In genomic region chr4:99683941-99684340, GRCm38 (mm10) we compare ENCODE assay signal across 21 mouse cellular contexts. TPM values are rescaled to one million over a fixed set of nuclear protein-coding genes. Genes with fewer than 3 reads are reported as not detected.
DNase-seq lines count a peak whose midpoint lies in the region; TF ChIP-seq lines count a peak whose summit lies in the region.
"Had no signal": no experiment of that assay in that cellular context is flagged by ENCODE, and none has a peak within 500 bp of the region (broad histone marks: within the 10 kb centered on the region; RNA-seq: fewer than 3 reads in every experiment).

No protein-coding gene starts in this region.

- peak; percentile 25 for DNase-seq in gastrocnemius, adult 18-20 months (ENCODE audit: low spot score)
- no peak for DNase-seq in gastrocnemius, postnatal 4 days (ENCODE audit: low spot score in 2 of 2)
- DNase-seq in heart, adult 18-20 months: peak; percentile 64 to 68
- DNase-seq in heart, postnatal 25 days (ENCODE audit: low spot score): no peak
- peak; percentile 53 to 65 for DNase-seq in heart, adult 9 months (ENCODE audit: low spot score in 2 of 2)
- DNase-seq in heart, postnatal 4 days: peak; percentile 43
- no peak for DNase-seq in left cerebral cortex, adult 2 months (ENCODE audit: extremely low spot score in 1 of 2, low spot score in 2 of 2)
- no peak for DNase-seq in thymus, adult 18-20 months
- DNase-seq: adrenal gland, postnatal 10 days; adrenal gland, postnatal 36 days; cerebellum, adult 18-20 months; cerebellum, adult 9-10 months; cerebellum, postnatal 14 days; gastrocnemius, postnatal 14 days; kidney, adult 11 months; kidney, adult 8-10 months had no signal

- H3K4me3 ChIP-seq in left cerebral cortex, adult 2 months: no peak overlapping the region
- H3K4me3 ChIP-seq: forebrain, embryonic 10.5 days; forebrain, embryonic 13.5 days; hindbrain, embryonic 10.5 days; hindbrain, embryonic 13.5 days; intestine, embryonic 15.5 days had no signal

- intact Hi-C loops in heart, postnatal 25 days (cut with DNase I): no loop called here
- intact Hi-C loops in left cerebral cortex, adult 2 months (cut with DNase I): no loop called here

- TF ChIP-seq CTCF in left cerebral cortex, adult 2 months (IDR thresholded peaks at IDR 0.05): no peak

- no peak overlapping the region for H3K27ac ChIP-seq in left cerebral cortex, adult 2 months
- H3K27ac ChIP-seq: forebrain, embryonic 10.5 days; forebrain, embryonic 13.5 days; hindbrain, embryonic 10.5 days; hindbrain, embryonic 13.5 days; intestine, embryonic 15.5 days had no signal

RNA-seq across cellular contexts. Expression of gene Foxd3, which starts 27.8 kb away (rescaled TPM):
- 1 to 10 TPM; 1.1 to 1.6 TPM for total RNA-seq in gastrocnemius, adult 18-20 months (2021)
- total RNA-seq in gastrocnemius, postnatal 4 days (2021): 10 to 100 TPM in 1 of 2 experiments, 1 to 10 TPM in 1; 9.9 to 11.5 TPM
- total RNA-seq in heart, adult 18-20 months (2021): under 1 TPM; 0.22 to 0.36 TPM
- total RNA-seq in heart, postnatal 25 days (2021): under 1 TPM; 0.60 to 0.98 TPM
- total RNA-seq in heart, postnatal 4 days (2021): under 1 TPM; 0.25 to 0.26 TPM
- total RNA-seq in left cerebral cortex, adult 2 months (2021): not detected

RNA-seq across cellular contexts. Expression of gene Alg6, which starts 31.5 kb away (rescaled TPM):
- total RNA-seq in gastrocnemius, adult 18-20 months (2021): 1 to 10 TPM; 5.2 to 7.5 TPM
- total RNA-seq in gastrocnemius, postnatal 4 days (2021): 10 to 100 TPM; 19.1 to 19.3 TPM
- total RNA-seq in heart, adult 18-20 months (2021): 1 to 10 TPM; 5.0 TPM
- total RNA-seq in heart, postnatal 25 days (2021): 1 to 10 TPM; 6.7 to 6.8 TPM
- total RNA-seq in heart, postnatal 4 days (2021): 1 to 10 TPM; 9.2 to 10.0 TPM
- total RNA-seq in left cerebral cortex, adult 2 months (2021): 10 to 100 TPM; 11.5 to 11.7 TPM

Comparison
In these comparisons a context has a peak if more than half of its experiments do, and no peak if none do; other contexts are left out.
1. DNase-seq: peak in gastrocnemius, adult 18-20 months (single experiment), heart, adult 18-20 months (2 of 2), heart, adult 9 months (2 of 2) and heart, postnatal 4 days (single experiment); none in gastrocnemius, postnatal 4 days (0 of 2), heart, postnatal 25 days (single experiment), left cerebral cortex, adult 2 months (0 of 2) and thymus, adult 18-20 months (0 of 2).
2. RNA of gene Foxd3, which starts 27.8 kb away (total RNA-seq): 9.9 to 11.5 TPM in gastrocnemius, postnatal 4 days; 1.1 to 1.6 TPM in gastrocnemius, adult 18-20 months, 0.60 to 0.98 TPM in heart, postnatal 25 days, 0.22 to 0.36 TPM in heart, adult 18-20 months, 0.25 to 0.26 TPM in heart, postnatal 4 days and not detected in left cerebral cortex, adult 2 months; every median in the first group is over 4 times any median in the second.